Mouse (Mus musculus): ENCODE data around the gene Ryr2.

GRCm38 (mm10) chr13:11837870-11838269, 268.9 kb downstream of the Ryr2 start:
- no peak for TF ChIP-seq POLR2A (IDR thresholded peaks at IDR 0.05; ENCODE audit: borderline replicate concordance, extremely low read depth, insufficient read depth, insufficient read length, poor library complexity, severe bottlenecking)
- no peak for TF ChIP-seq CTCF (IDR thresholded peaks at IDR 0.05; ENCODE audit: borderline replicate concordance, extremely low read depth, insufficient read depth, insufficient read length)
